Mouse (Mus musculus) embryonic fibroblast, embryonic 13.5 days (primary cell): Measurements from ENCODE around the gene Frmd4a.
"Not testable (repeated sequence)": the region's sequence is repeated elsewhere in the genome, so short reads cannot be mapped to it uniquely, and the experiment has no call there.

Experiments used
- CTCF ChIP-seq: IDR thresholded peaks from 2 replicates; pipeline ENCODE4 v1.5.1; 2011; ENCODE audit warnings: mild to moderate bottlenecking, control low read depth, low read length, moderate library complexity, borderline replicate concordance; ENCODE audit not compliant: insufficient read depth
- POLR2A ChIP-seq: IDR thresholded peaks from 2 replicates; pipeline ENCODE4 v1.6.1; 2011; ENCODE audit warnings: low read depth, mild to moderate bottlenecking, control low read depth, low read length, moderate library complexity

- TF ChIP-seq CTCF, POLR2A: not testable (repeated sequence)
Observed at GRCm38 (mm10) chr2:4258803-4259202, 241.3 kb downstream of the Frmd4a start.
